Mouse (Mus musculus) brain, embryonic 14.5 days (tissue): Measurements from ENCODE around the gene Sco2.

ENCODE experiments used
- CTCF ChIP-seq: fragments of 200-500 bp; IDR thresholded peaks from 2 replicates; pipeline ENCODE4 v1.5.1; 2012; ENCODE audit warnings: inconsistent platforms, mild to moderate bottlenecking, moderate library complexity, borderline replicate concordance; ENCODE audit not compliant: insufficient read depth, insufficient read length; ENCODE audit errors: extremely low read depth
- POLR2A ChIP-seq: fragments of 200-500 bp; IDR thresholded peaks from 2 replicates; pipeline ENCODE4 v1.6.1; 2012; ENCODE audit warnings: mild to moderate bottlenecking, inconsistent platforms, borderline replicate concordance; ENCODE audit not compliant: poor library complexity, insufficient read depth, insufficient read length, severe bottlenecking; ENCODE audit errors: extremely low read depth

GRCm38 (mm10) chr15:89376040-89376439, 2.4 kb upstream of the Sco2 start:
- TF ChIP-seq CTCF = no peak
- TF ChIP-seq POLR2A = no peak
